Mouse (Mus musculus) skeletal muscle tissue, adult 2 months (tissue): ENCODE results near the gene Ssh2.

Experiments
- DNase-seq: peaks from one replicate; pipeline ENCODE4 v3.0.0-alpha.2; 2012; ENCODE audit warnings: low read depth, low spot score

The Ssh2 gene

DNA sequence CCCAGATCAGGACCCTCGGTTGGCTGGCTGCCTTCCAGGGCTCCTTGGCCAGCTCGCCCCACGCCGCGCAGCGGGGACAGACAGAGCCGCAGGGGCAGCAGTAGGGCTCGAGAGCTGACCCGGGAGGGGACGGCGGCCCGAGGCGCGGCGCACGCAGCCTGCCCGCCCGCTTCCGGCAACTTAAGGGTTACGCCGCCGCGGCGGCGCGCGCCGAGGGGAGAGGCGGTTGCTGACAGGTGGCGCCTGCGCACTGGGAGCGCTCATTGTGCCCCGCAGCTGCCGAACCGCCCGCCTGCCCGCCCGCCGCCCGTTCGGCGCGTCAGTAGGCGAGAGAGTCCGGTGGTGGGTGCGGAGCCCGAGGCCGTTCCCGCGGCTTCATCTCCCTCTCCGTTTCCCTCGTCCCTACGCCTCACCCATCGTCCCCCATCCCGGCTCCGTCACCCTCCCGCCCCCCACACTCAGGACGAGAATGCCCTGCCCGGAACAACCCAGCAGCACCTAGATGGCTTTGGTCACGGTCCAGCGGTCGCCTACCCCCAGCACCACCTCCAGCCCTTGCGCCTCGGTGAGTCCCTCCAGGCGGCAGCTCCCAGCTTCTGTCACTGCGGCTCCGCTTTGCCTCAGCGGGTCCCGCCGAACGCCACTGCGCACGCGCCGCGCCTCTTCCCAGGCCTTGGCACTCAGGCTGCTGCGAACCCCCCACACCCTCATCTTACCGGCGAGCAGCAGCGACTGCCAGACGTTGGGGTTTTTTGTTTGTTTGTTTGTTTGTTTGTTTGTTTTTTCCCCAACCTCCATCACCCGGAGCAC, at the start of gene Ssh2:
Gene Ssh2 (plus strand): TSS at position 337 of the 810 bp plus-strand sequence.
- DNase-seq: peak; percentile 79

DNA sequence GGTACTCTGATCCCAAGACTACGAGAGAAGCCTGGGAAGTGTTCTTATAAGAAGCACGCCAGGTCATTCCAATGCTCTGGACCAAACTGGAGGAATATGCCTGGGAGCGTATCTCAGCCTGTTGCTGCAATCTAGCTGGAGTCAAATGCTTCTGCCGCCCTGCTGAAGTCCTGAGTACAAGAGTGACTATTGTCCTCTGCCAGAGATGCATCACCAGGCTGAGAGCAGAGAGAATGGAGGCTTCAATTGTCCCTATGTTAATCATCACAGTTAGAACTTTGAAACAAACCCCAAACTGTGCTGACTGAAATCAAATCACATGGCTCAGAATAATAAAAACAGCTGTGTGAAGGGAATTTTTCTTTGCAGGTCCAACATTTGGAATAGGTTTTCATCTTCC, 42.4 kb upstream of the Ssh2 start:
- DNase-seq: no peak

DNA sequence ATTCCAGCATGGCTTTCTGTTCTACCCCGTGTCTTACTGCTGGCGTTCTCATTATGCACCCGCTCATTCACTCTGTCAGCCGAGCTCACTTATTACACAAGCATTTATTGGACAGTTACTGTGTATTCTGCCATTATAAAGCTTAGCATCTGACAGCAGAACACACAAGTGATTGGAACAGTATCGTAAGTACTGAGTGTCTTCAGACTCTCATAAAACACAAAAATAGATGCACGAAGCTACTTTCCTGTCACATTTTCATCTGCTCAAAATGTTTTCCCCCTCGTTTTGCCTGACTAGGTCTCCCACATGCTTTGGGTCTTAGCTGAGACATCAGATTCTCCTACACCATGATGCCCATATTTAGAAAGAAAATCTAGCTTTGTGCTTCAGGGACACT, 41.6 kb upstream of the Ssh2 start:
- no peak for DNase-seq

DNA sequence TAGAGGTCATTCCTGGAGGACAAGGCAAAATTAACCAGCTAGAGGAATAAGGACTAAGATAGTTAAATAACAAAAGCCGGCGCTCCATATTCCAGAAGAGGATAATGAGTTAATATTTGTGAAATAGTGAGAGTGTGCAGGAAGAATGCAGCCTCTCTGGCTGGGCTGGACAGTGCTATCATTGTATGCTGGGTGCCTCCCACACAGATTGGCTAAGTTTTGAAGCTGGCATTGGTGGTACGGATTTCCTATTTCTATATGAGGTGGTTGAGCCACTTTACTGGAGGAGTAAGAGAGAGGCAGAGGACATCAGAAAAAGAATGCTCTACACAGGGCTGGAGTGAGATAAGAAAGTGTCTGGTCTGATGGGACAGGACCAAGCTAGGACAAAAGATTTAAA, 36.3 kb upstream of the Ssh2 start:
- no peak for DNase-seq

DNA sequence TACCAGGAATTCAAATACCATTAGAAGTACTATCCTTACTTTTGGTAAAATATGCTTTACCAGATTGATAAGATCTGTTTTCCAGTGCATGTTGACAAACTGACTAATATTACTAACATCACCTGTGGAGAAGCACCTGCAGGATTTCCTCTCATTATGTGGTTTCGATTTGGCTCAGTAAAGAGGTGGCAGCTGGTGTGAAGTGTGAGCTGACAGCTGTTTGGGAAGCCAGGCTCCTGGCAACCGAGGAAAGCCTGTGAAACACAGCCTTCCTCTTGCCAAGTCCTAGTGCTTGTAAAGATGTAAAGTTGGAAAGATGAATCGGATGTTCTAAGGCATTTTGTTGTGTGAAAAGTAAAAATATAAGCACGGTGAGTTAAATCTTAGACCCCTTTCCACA, 35.2 kb upstream of the Ssh2 start:
- no peak for DNase-seq

DNA sequence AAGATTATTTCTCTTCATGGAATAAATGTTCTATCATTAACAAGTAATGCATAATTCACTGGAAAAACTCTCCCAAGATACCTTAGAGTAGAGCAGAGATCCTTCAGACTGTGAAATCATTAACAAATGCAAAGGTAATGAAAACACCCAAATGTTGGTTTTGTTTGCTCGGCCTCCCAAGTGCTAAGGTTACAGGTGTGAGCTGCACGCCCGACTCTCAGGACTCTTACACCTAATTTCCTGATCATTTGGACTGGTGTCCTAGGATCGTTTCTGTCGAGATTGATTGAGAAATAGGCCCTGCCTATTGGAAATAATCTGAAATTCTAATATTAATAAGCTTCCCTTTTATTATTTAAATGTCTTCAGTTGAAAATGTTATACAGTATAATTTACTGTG, 34.6 kb upstream of the Ssh2 start:
- DNase-seq: no peak

DNA sequence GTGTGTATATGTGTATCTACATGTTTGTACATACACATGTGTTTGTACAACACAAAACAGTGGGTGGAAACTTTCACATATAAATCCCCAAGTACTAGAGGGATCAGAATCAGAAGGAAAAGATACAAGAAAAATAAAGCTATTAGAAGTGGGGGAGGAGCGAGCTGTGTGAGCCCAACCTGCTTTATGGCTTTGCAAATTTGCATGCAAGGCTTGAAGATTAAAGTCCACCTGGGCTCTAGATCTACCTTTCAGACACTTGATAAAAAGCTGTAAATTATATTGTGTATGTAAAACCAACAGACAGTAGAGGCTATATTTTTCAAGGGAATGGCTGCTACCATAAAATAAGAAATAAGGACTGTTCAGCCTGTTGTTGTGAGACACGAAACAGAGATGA, 34.0 kb upstream of the Ssh2 start:
- no peak for DNase-seq

DNA sequence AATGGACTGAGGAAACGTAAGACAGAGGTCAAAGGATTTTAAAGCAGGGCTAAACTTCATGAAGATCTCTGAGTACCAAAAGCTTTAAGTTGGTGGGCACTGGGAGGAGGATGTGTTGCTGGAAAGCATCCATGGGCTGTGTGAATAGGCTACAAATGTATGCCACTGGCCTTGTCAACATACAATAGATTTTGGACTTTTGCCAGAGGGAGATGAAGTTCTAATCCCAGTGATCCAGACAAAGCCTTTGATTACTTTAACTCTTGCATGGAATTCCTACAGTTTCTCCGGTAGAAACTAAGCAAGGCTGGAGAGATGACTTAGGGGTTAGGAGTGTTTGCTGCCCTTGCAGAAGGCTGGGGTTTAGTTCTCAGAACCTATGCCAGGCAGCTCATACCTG, 33.5 kb upstream of the Ssh2 start:
- DNase-seq: no peak

DNA sequence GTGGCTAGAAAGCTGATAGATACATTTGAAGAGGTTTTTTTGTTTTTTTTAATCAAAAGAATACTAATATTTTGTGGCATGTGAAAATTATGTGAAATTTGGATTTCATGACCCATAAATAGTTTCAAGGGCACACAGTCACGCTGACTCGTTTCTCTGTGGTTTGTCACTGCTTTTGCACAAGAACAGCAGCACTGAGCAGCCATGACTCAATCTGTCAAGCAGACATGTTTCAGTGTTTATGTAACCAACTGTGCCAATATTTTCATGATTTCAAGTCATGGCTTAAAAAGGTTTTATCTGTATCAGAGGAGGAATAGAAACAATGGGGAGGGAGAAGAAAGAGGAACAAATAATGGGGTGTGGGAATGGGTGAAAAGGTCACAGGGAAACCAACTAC, 31.2 kb upstream of the Ssh2 start:
- no peak for DNase-seq

DNA sequence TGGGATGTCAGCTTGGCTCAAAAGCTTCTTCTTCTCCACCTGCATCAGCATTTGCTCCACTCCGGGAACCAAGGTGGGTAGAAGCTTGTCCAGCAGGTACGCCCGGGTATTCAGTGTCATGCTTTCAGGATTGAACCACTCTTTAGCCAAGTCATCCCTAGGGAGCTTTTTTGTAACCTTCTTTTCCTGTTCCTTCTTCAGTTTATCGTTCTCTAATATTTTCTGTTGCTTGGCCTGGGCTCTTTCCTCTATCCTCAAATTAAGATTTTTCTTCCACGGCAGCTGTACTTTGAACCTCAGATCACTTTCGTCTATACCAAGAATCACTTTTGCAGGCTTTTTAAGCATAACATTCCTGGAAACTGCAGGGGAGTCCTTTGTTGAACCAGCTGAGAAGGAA, 27.2 kb upstream of the Ssh2 start, which contains the start of gene Efcab5:
Gene Efcab5 (minus strand): TSS at position 101 of the 400 bp plus-strand sequence.
- DNase-seq: no peak

DNA sequence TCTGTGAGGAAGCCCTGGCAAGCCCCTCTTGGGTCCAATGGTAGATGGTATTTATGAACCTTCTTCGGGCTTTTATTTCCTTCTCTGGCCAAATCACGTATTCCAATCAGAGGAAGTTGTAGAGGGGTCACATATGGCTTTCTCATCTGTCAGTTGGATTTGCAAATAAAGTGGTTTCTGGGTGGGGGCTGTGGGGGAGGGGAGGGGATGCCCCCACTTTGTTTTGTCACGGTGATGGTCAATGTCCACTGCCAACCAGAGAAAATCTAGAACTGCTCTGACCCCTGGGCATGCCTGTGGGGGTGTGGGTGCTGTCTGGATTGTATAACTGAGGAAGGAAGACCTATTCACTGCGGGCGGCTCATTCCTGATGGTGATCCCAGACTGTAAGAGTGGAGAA, 22.7 kb upstream of the Ssh2 start:
- no peak for DNase-seq

DNA sequence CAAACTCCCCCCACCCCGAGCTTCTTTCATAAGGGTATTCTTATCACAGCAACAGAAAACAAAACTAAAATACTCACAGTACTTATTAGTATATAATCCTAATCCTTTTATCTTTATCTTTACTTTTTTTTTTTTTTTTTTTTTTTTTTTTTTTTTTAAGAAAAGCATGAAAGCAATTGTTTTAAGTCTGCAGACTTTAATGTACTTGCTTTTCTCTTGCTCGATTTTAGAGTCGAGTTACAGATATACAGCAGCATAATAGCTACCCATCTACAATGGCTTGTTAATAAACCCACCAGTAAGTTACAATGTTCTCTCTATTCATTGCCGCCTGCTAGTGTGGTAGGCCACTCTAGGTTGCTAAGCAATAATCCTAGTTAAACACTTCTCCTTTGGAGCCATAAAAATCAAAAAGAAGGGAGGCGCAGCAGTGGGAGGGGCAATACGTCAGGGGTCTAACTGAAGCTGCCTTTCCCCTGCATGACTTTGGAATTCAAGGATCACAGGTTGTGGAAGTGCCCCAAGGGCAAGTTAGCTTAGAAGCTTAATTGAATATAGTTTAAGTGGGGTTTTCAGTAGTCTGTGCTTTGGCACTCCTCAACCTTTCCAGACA, 22.0 kb upstream of the Ssh2 start:
- no peak for DNase-seq

DNA sequence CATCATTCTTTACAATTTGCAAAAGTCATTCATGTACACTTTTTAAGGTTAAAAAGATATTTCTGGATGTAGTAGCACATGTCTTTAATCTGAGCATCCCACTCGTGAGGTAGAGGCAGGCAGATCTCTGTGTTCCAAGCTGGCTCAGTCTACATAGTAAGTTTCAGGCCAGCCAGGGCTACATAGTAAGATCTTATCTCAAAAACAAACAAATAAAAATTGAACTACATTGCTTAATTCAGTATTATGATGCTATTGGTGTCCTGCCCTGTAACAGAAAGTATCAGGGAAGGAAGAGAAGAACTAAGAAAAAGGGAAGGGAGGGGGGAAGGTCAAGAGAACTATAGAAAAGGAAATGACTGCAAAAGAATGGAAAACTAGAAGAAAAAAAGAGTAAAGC, 21.3 kb upstream of the Ssh2 start:
- DNase-seq: no peak

DNA sequence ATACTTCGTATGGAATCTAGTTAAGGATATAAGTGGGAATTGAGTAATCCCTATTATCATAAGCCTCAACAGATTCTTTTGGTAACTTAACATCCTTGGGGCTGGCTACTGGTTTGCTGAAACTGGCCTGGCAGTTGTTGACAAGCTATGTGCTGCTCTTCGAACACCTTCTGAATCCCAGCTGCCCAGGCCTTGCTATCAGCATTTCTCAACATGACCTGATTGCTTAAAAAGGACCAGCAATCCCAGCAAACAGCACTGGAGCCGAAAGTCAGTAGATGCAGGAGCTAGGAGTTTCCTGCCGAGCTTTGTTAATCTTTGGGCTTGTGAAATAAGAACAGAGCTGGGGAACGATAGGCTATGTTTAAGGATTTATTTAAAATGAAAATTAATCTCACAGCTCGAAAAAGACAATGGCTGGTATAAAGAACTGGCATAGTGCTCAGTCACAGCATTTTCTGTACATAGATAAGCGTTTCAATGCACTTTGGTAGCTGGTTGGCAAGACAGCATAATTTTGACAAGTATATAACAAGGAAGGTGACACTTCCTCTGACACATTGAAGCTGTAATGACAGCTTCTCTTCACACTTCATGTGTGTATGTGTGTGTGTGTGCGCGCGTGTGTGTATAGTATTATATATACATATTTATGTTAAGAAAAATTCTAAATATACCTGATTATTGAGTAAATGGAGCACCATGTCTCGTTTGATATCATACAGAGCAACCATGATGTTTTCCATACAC, 20.6 kb upstream of the Ssh2 start:
- DNase-seq: no peak

DNA sequence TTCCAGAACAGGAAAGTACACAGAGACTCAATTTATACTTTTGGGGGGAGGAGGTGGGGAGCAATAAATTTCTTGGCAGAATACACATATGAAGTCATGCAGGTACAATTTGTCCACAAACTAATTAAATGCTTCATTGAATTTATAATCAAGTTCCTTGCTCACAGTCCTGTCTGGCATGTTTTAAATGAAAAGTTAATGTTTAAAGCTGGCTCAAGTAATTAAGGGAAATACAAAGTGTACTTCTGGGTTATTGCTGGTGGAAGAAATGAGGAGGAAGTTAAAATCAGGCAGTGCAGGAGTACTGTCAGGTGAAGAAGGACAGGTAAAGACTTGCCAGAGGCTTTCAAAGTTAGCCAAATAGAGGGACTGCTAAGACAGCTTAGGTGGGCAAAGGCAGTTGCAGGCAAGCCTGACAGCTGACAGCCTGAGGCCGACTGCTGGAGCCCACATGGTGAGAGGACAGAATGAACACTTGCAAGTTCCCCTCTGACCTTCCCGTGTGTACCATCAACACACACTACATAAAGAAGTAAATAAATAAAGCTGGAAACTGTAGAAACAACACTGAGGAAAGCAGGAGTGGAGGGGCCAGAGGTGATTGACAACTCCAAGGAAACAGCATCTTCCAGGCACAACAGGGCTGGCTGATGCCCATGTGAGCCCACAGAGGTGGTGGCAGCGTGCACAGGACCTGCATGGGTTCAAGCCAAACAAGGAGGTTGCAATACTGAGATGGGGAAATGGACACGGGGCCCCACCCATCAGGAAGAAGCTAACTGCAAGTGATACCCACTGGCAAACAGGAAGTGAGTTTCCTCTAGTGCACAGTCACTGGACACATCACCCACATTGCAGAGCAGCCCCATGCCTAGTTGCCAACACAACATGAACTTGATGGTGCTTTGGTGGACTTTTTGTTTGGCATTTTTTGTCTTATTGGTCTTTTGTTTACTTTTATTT, 19.6 kb upstream of the Ssh2 start:
- DNase-seq: no peak

DNA sequence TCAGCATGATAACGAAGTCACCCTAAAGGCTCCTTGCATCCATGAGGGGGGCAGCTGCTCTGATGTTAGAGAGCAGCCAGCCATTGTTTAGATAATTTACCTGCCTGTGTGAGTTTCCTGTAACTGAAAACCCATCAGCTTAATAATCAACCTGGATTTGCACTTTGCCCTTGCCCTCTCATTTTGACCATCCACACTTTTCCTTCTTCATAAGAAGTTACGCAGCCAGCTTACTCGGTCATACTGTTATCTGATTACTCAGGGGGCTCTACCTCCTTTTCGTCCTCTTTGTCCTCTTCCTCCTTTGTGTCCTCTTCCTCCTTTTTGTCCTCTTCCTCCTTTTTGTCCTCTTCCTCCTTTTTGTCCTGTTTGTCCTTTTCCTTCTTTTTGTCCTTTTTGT, 16.5 kb upstream of the Ssh2 start:
- DNase-seq: no peak

DNA sequence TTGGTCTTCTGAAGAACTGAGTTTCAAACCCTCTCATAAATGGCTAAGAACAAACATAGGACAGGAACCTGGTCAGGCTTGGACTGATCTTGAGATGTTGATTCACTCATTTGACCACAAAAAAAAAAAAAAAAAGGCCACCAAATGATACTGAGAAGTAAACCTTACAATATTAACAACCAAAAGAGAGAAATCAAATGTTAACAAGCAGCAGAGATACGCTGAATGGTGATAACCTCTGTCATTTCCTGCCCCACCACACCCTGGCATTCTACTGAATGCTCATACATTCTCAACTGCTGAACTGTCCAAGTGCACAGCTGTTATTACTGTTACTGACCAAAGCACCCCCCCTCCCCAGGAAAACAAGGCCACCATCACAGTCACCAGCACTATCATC, 15.4 kb upstream of the Ssh2 start:
- no peak for DNase-seq

DNA sequence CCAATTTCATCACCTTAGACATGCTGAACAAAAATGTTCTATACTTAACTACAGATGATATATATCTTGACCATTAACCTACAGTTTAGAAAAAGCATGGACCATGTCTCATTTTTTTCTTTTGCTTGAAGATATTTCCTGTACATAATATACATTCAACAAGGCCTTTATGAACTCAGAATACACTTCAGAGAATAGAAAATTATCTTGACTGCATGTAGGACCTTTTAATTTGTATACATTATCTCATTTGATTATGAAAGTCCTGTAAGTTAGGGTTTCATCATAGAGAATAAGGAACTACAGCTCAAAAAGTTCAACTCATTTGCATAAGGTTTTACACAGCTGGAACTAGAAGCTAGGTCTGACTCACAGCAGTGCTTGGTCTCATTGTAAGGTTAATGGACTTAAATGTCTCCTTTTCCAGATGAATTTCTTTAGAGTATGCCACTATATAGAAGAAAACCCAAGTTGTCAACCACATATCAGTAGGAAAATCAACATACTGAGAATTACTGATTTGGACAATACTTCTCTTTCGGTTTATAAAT, 1.9 kb upstream of the Ssh2 start:
- no peak for DNase-seq

DNA sequence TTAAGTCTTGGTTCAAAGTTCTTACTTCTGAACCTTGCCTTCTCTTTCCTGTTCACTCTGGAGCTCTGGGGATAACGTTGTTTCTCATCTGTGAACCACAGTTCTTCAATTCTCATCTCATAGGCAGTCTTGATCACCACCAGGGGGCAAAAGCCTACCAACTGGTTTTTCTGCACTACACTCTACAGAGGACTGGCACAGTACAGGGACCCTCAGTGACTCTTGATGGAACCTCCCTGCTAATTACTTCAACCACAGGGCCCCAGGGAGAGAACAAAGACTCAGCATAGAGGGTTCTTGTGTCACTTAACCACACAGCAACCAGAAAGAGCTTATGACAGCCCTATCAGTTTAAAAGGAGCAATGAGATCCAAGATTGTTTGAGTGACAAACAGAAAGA, 1.3 kb upstream of the Ssh2 start:
- peak; percentile 60 for DNase-seq

DNA sequence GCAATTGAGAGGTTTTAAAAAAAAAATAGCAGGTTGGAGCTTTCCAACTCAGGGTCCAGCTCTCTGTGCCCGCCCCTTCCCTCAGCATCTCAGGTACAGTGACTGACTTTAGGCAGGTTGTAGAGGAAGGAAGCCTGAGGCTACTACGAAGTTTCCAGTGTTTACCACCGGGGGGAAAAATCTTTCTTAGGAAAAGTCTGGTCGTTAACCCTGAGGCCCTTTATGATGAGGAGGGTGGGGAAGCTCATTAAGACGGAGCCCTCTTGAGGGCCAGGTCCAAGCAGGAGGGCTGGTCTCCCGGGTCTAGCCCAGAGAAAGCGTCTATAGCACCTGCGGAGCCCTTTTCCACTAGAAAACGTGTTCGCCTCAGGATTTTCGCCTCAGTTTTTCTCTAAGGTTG, 604 bp upstream of the Ssh2 start:
- no peak for DNase-seq

DNA sequence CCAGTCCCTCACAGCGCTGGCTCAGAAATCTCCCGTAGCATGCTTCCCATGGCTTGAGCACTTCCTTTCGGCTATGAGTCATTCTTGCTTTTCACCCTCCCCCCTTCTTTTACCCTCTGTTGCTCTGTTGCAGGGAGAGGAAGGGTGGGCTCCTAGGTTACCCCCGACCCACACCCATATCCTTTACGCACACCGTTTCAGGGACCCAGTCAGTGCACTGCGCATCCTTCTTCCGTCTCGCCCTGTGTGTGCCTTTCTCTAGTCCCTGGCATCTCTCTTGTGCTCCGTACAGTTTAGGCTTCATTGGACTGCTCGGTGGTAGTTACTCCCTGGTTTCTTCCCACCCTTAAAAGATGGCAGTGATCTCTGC, 659 bp downstream of the Ssh2 start:
- no peak for DNase-seq
